Mouse (Mus musculus) heart, adult 2 months (tissue): ENCODE data around the gene Kcnb1.

ENCODE experiments used
- CTCF ChIP-seq: fragments of 200-600 bp; IDR thresholded peaks from 2 replicates; pipeline ENCODE4 v1.8.1; 2022; ENCODE audit warnings: antibody characterized with exemption, mild to moderate bottlenecking, moderate library complexity
- EP300 ChIP-seq: fragments of 200-500 bp; IDR thresholded peaks from 2 replicates; pipeline ENCODE4 v1.6.1; 2011; ENCODE audit warnings: low read depth, low read length, control low read depth; ENCODE audit not compliant: insufficient read depth
- POLR2A ChIP-seq: fragments of 200-500 bp; IDR thresholded peaks from 2 replicates; pipeline ENCODE4 v1.6.1; 2011; ENCODE audit warnings: mild to moderate bottlenecking, low read depth, low read length, control low read depth; ENCODE audit not compliant: insufficient read depth

DNA sequence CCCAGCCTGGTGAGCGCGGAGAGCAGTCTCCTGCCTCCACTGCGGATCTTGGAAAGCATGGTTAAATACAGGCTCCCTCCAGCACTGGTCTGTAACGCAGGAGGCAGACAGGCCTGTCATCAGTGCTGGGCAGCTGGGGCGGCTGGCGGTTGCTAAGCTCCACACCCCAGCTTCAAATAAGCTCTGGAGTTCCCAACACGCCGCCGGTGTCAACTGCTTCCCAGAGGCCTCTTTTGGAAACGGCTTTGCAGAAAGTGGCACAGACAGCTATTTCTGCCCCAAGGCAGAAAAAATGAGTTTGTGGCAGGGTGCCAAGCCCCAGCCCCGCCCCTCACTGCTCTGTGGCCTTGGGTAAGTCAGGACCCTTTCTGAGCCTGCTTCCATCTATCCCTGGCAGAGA is 66.0 kb downstream of the Kcnb1 start:
- TF ChIP-seq POLR2A (no peak), CTCF (no peak), EP300 (no peak)
